Mouse (Mus musculus) left cerebral cortex, adult 2 months (tissue): ENCODE data around the gene Npb. TPM values are rescaled to one million over a fixed set of nuclear protein-coding genes. Genes with fewer than 3 reads are reported as not detected.

Source experiments
- DNase-seq, 2 experiments: peaks; one replicate each; pipeline ENCODE4 v3.0.0; 2021 to 2022; ENCODE audit warnings: low spot score in 2 of 2, mixed read lengths in 1 of 2; ENCODE audit errors: extremely low spot score in 1 of 2
- H3K27ac ChIP-seq: fragments of 200-600 bp; 2 replicates; pipeline ENCODE4 v1.8.1; 2022
- H3K4me3 ChIP-seq: fragments of 200-600 bp; 2 replicates; pipeline ENCODE4 v1.8.1; 2022
- CTCF ChIP-seq: fragments of 200-600 bp; IDR thresholded peaks from 2 replicates; pipeline ENCODE4 v1.8.1; 2022; ENCODE audit warnings: antibody characterized with exemption, mild to moderate bottlenecking, moderate library complexity
- intact Hi-C: fragments of 180-260 bp; cut with DNase I; formaldehyde crosslinking; loops from one replicate; pipeline ENCODE4 v1.15.1; 2025
- total RNA-seq, 2 experiments: library from RNA; stranded (reverse); gene quantifications; 2 replicates each; pipeline ENCODE4 v1.2.3; 2021

The Npb gene
- total RNA-seq, 2 experiments from 2014 or later = 0.95 TPM; not detected in 1

GRCm38 (mm10) chr11:120618619-120619535, 10.6 kb downstream of the Npb start:
- intact Hi-C loops = loop anchor here (5.0 kb wide), 1 partner anchor 132 kb away; no protein-coding TSS in a partner anchor
- no peak for TF ChIP-seq CTCF
- DNase-seq = no peak
- Histone ChIP-seq H3K27ac (no peak overlapping the region), H3K4me3 (no peak overlapping the region)

GRCm38 (mm10) chr11:120620195-120620594, 11.9 kb downstream of the Npb start:
- TF ChIP-seq CTCF = no peak
- Histone ChIP-seq H3K27ac (no peak overlapping the region), H3K4me3 (no peak overlapping the region)
- DNase-seq = no peak
- intact Hi-C loops = loop anchor here (5.0 kb wide), 1 partner anchor 157 kb away; no protein-coding TSS in a partner anchor

GRCm38 (mm10) chr11:120622805-120623204, 14.5 kb downstream of the Npb start:
- intact Hi-C loops = loop anchor here (5.0 kb wide), 1 partner anchor 154 kb away; no protein-coding TSS in a partner anchor
- TF ChIP-seq CTCF = no peak
- H3K4me3 ChIP-seq = no peak overlapping the region
- no peak for DNase-seq
- H3K27ac ChIP-seq = no peak overlapping the region

- Histone ChIP-seq H3K4me3 (peak overlapping the region; percentile 88), H3K27ac (peak overlapping the region; percentile 89)
- intact Hi-C loops = loop anchor here (2.0 to 5.0 kb wide), 2 partner anchors 89 to 153 kb away; partner anchors contain the start of genes Cenpx and Lrrc45
- peak; percentile 65 for TF ChIP-seq CTCF
- peak; percentile 52 to 64 for DNase-seq
These were observed 15.8 kb downstream of the Npb start for GRCm38 (mm10) chr11:120623961-120624679.

- peak; percentile 86 for DNase-seq
- Histone ChIP-seq H3K27ac (peak overlapping the region; percentile 89), H3K4me3 (peak overlapping the region; percentile 88)
- TF ChIP-seq CTCF = no peak
- intact Hi-C loops = loop anchor here (2.0 to 5.0 kb wide), 2 partner anchors 88 to 153 kb away; partner anchors contain the start of genes Cenpx and Lrrc45
These were observed 16.4 kb downstream of the Npb start for GRCm38 (mm10) chr11:120624680-120625111.

GRCm38 (mm10) chr11:120625152-120625775, 17.0 kb downstream of the Npb start, which contains the start of gene Sirt7:
Gene Sirt7 (minus strand): TSS chr11:120625240.
- intact Hi-C loops = loop anchor here (2.0 kb wide), 1 partner anchor 88 kb away; the partner anchor contains the start of genes Cenpx and Lrrc45
- no peak for DNase-seq
- TF ChIP-seq CTCF = no peak

GRCm38 (mm10) chr11:120626785-120627467, 18.6 kb downstream of the Npb start:
- DNase-seq = no peak
- H3K27ac ChIP-seq = no peak overlapping the region
- H3K4me3 ChIP-seq = no peak overlapping the region
- intact Hi-C loops = no loop called here
- TF ChIP-seq CTCF = no peak

More at GRCm38 (mm10) chr11:120625152-120625775, 17.0 kb downstream of the Npb start, which contains the start of gene Sirt7:
- Histone ChIP-seq H3K27ac (peak within 1 kb of the TSS; percentile 89), H3K4me3 (peak within 1 kb of the TSS; percentile 88)

- Histone ChIP-seq H3K4me3 (no peak overlapping the region), H3K27ac (no peak overlapping the region)
- DNase-seq = no peak
- no peak for TF ChIP-seq CTCF
- intact Hi-C loops = no loop called here
These were observed 19.4 kb downstream of the Npb start for GRCm38 (mm10) chr11:120627468-120628300.

- no peak for TF ChIP-seq CTCF
- no peak overlapping the region for H3K4me3 ChIP-seq
- H3K27ac ChIP-seq = no peak overlapping the region
- DNase-seq = no peak
- intact Hi-C loops = no loop called here
These were observed 20.5 kb downstream of the Npb start for GRCm38 (mm10) chr11:120628601-120629340.

- intact Hi-C loops = no loop called here
- peak overlapping the region; percentile 69 for H3K27ac ChIP-seq
These were observed 21.1 kb downstream of the Npb start for GRCm38 (mm10) chr11:120629341-120629730.

More at GRCm38 (mm10) chr11:120629341-120629730, 21.1 kb downstream of the Npb start:
- H3K4me3 ChIP-seq = peak overlapping the region; percentile 14; the same call in 1 of the 2 replicates
- DNase-seq = no peak
- TF ChIP-seq CTCF = no peak
